8 mouse cellular contexts compared by ENCODE assay signal in the genomic region with DNA sequence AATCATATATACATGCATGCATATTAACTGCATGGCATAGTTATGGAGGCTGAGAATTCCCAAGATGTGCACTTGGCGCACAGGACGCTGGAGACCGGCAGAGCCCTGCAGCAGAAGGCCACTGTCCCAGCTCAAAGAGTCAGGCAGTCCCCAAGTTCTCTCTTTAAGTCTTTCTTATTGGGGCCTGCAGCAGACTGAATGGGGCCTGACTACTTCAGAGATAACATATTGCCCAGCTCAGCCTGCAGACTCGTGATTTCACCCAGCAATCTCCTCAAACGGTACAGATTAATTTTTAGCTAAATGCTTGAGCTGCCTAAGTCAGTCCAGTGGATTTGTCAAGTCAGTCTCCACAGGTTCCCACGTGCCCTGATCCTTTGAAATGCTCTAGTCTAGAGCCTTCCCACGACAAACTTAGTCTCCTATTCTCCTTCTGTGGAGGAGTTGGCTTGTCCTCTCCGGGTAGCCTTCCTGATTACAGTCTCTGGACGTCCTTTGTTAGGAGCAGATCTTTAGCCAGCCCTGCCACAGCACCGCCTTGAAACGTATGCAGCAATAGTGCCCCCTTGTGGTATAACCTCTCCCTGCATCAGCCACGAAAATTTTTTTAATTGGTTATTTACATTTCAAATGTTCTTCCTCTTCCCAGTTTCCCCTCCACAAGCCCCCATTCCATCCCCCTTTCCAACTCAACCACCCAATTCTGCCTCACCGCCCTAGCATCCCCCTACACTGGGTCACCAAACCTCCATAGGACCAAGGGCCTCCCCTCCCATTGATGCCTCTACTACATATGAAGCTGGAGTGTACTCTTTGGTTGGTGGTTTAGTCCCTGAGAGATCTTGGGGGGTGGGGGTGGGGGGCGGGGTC. TPM values are rescaled to one million over a fixed set of nuclear protein-coding genes. Genes with fewer than 3 reads are reported as not detected.
DNase-seq lines count a peak whose midpoint lies in the region; ATAC-seq and TF ChIP-seq lines count a peak whose summit lies in the region.

No protein-coding gene starts in this region.

- peak overlapping the region; percentile 25; the same call in 1 of the 2 replicates for H3K9ac ChIP-seq in heart, embryonic 14.5 days (ENCODE audit: low read length)
- H3K9ac ChIP-seq in kidney, postnatal 0 days (ENCODE audit: low read depth, low read length) = no peak overlapping the region
- H3K9ac ChIP-seq in liver, adult 2 months (ENCODE audit: low read depth, low read length) = peak overlapping the region; percentile 60; the same call in 1 of the 2 replicates
- no peak overlapping the region for H3K9ac ChIP-seq in stomach, embryonic 15.5 days

- DNase-seq in brain, adult 2 months (ENCODE audit: low read depth, low spot score) = peak; percentile 90
- peak; percentile 94 for DNase-seq in kidney, postnatal 0 days (ENCODE audit: low spot score)
- DNase-seq in liver, adult 2 months (ENCODE audit: extremely low read depth, low read depth, low spot score) = peak; percentile 76
- peak; percentile 56 to 69 for DNase-seq in natural killer cell, adult 2 months (ENCODE audit: low spot score in 2 of 2)

- H3K79me2 ChIP-seq in liver, adult 2 months (ENCODE audit: control insufficient read depth, insufficient read depth, low read length) = no peaks in the 10 kb centered on the region

- ATAC-seq in CD4-positive, CD25-positive, alpha-beta regulatory T cell, adult 4 months = peak; percentile 87
- ATAC-seq in erythroblast, adult 5-6 weeks (replicated peaks; ENCODE audit: low FRiP score, poor library complexity, severe bottlenecking) = 0 out of 2 replicates have a peak, but pooled peaks have one; percentile 64
- ATAC-seq in heart, embryonic 14.5 days (ENCODE audit: insufficient number of reproducible peaks, insufficient read depth, low FRiP score, low read depth) = peak; percentile 82
- peak; percentile 84 for ATAC-seq in kidney, postnatal 0 days (replicated peaks; ENCODE audit: low FRiP score, low read depth)
- peak; percentile 87 for ATAC-seq in stomach, embryonic 15.5 days (ENCODE audit: insufficient read depth, low FRiP score, low read depth)

- 0 out of 2 replicates have a peak overlapping the region, but pooled peaks have one; percentile 19 for H3K4me2 ChIP-seq in heart, embryonic 14.5 days (ENCODE audit: low read length)
- H3K4me2 ChIP-seq in kidney, postnatal 0 days (ENCODE audit: low read length) = no peak overlapping the region
- H3K4me2 ChIP-seq in stomach, embryonic 15.5 days = no peak overlapping the region

- TF ChIP-seq POLR2A in liver, adult 2 months (IDR thresholded peaks at IDR 0.05; ENCODE audit: extremely low read depth, insufficient read depth, low read length) = no peak

- H3K27ac ChIP-seq in heart, embryonic 14.5 days (replicated peaks in 1 of 2; ENCODE audit: control insufficient read depth in 1 of 2, insufficient read depth in 1 of 2, low read depth in 2 of 2, low read length in 2 of 2) = peak overlapping the region; percentile 72 to 79
- H3K27ac ChIP-seq in kidney, postnatal 0 days = peak overlapping the region; percentile 47
- H3K27ac ChIP-seq in liver, adult 2 months (replicated peaks; ENCODE audit: insufficient read depth, low read depth, low read length) = no peak overlapping the region
- H3K27ac ChIP-seq in stomach, embryonic 15.5 days = peak overlapping the region; percentile 68

- peaks cover 29% of the 10 kb centered on the region for H3K36me3 ChIP-seq in heart, embryonic 14.5 days (ENCODE audit: control insufficient read depth, insufficient read depth, low read length)
- H3K36me3 ChIP-seq in kidney, postnatal 0 days (ENCODE audit: insufficient read depth, low read length) = no peaks in the 10 kb centered on the region
- H3K36me3 ChIP-seq in liver, adult 2 months (ENCODE audit: control insufficient read depth, insufficient read depth, low read length) = no peaks in the 10 kb centered on the region
- peaks cover 5% of the 10 kb centered on the region for H3K36me3 ChIP-seq in stomach, embryonic 15.5 days

- H3K4me1 ChIP-seq in heart, embryonic 14.5 days (ENCODE audit: control insufficient read depth in 2 of 2, insufficient read depth in 2 of 2, low read length in 2 of 2) = peaks cover 3 to 23% of the 10 kb centered on the region in 2 experiments
- no peaks in the 10 kb centered on the region for H3K4me1 ChIP-seq in kidney, postnatal 0 days (replicated peaks; ENCODE audit: insufficient read depth, low read length)
- peaks cover 3% of the 10 kb centered on the region for H3K4me1 ChIP-seq in liver, adult 2 months (ENCODE audit: control insufficient read depth, insufficient read depth, low read length)
- peaks cover 16% of the 10 kb centered on the region; the same call in 1 of the 2 replicates for H3K4me1 ChIP-seq in stomach, embryonic 15.5 days

- no peak overlapping the region for H3K4me3 ChIP-seq in heart, embryonic 14.5 days (ENCODE audit: control insufficient read depth in 1 of 2, insufficient read depth in 1 of 2, low read depth in 1 of 2, low read length in 2 of 2)
- H3K4me3 ChIP-seq in kidney, postnatal 0 days (replicated peaks; ENCODE audit: low read depth, low read length) = no peak overlapping the region
- peak overlapping the region; percentile 10; the same call in 1 of the 2 replicates for H3K4me3 ChIP-seq in liver, adult 2 months (ENCODE audit: insufficient read depth, low read depth, low read length)
- H3K4me3 ChIP-seq in stomach, embryonic 15.5 days (replicated peaks) = no peak overlapping the region

- 8% methylated on average over 14 of the region's 14 CpGs for WGBS in heart, embryonic 14.5 days
- 24% methylated on average over 14 of the region's 14 CpGs for WGBS in kidney, postnatal 0 days
- WGBS in liver, adult 2 months = 23% methylated on average over 14 of the region's 14 CpGs
- WGBS in stomach, embryonic 15.5 days = 17% methylated on average over 14 of the region's 14 CpGs

- TF ChIP-seq CTCF in kidney, postnatal 0 days (IDR thresholded peaks at IDR 0.05; ENCODE audit: low read depth) = peak; percentile 93
- peak; percentile 77 for TF ChIP-seq CTCF in liver, adult 2 months (IDR thresholded peaks at IDR 0.05; ENCODE audit: low read depth, low read length)

- no peaks in the 10 kb centered on the region for H3K27me3 ChIP-seq in heart, embryonic 14.5 days (ENCODE audit: control insufficient read depth, insufficient read depth, low read length)
- no peaks in the 10 kb centered on the region for H3K27me3 ChIP-seq in kidney, postnatal 0 days (ENCODE audit: insufficient read depth, low read length)
- H3K27me3 ChIP-seq in liver, adult 2 months (ENCODE audit: control insufficient read depth, insufficient read depth, low read length) = no peaks in the 10 kb centered on the region
- H3K27me3 ChIP-seq in stomach, embryonic 15.5 days (replicated peaks) = no peaks in the 10 kb centered on the region

- H3K9me3 ChIP-seq in heart, embryonic 14.5 days (ENCODE audit: control insufficient read depth, low read length) = no peaks in the 10 kb centered on the region; the same call in 1 of the 2 replicates
- no peaks in the 10 kb centered on the region for H3K9me3 ChIP-seq in kidney, postnatal 0 days (replicated peaks; ENCODE audit: low read length)
- no peaks in the 10 kb centered on the region for H3K9me3 ChIP-seq in stomach, embryonic 15.5 days

RNA-seq across cellular contexts. Expression of a gene that starts 40.9 kb away (rescaled TPM):
- polyA plus RNA-seq in CD4-positive, CD25-positive, alpha-beta regulatory T cell, adult 4 months (2017; shearing (Covaris generic)) = 10 to 100 TPM; 45.2 to 46.1 TPM
- total RNA-seq in erythroblast, adult 5-6 weeks (2015; ENCODE audit: low replicate concordance) = 0.96 and 3.3 TPM in 2 replicates
- 4.9 TPM in 2 replicates for total RNA-seq in erythroblast, adult 5-6 weeks (2017; ENCODE audit: low replicate concordance)
- 196 and 201 TPM in 2 replicates for polyA plus RNA-seq in heart, embryonic 14.5 days (2014; fragmentation: Nextera tagmentation; extraction: Ambion mirVana)
- polyA plus RNA-seq in kidney, postnatal 0 days (2015; fragmentation: Nextera tagmentation; extraction: Ambion mirVana) = 16.1 and 16.7 TPM in 2 replicates
- total RNA-seq in liver, adult 2 months (2014; rRNA removed) = 22.3 and 26.6 TPM in 2 replicates
- polyA plus RNA-seq in liver, adult 2 months (2012; rRNA removed) = 8.0 and 8.7 TPM in 2 replicates
- polyA plus RNA-seq in stomach, embryonic 15.5 days (2015; fragmentation: Nextera tagmentation; extraction: Ambion mirVana) = 35.1 and 36.1 TPM in 2 replicates

RNA-seq across cellular contexts. Expression of a gene that starts 57.6 kb away (rescaled TPM):
- under 1 TPM in 1 of 2 experiments, not detected in 1; 0.62 TPM for polyA plus RNA-seq in CD4-positive, CD25-positive, alpha-beta regulatory T cell, adult 4 months (2017; shearing (Covaris generic))
- total RNA-seq in erythroblast, adult 5-6 weeks (2015; ENCODE audit: low replicate concordance) = not detected in 2 replicates
- total RNA-seq in erythroblast, adult 5-6 weeks (2017; ENCODE audit: low replicate concordance) = not detected in 2 replicates
- 0.65 and 0.70 TPM in 2 replicates for polyA plus RNA-seq in heart, embryonic 14.5 days (2014; fragmentation: Nextera tagmentation; extraction: Ambion mirVana)
- polyA plus RNA-seq in kidney, postnatal 0 days (2015; fragmentation: Nextera tagmentation; extraction: Ambion mirVana) = 0.20 and 0.75 TPM in 2 replicates
- 0.18 TPM in 1 of 2 replicates, not detected in the other for total RNA-seq in liver, adult 2 months (2014; rRNA removed)
- 0.35 and 0.55 TPM in 2 replicates for polyA plus RNA-seq in liver, adult 2 months (2012; rRNA removed)
- 0.82 and 1.2 TPM in 2 replicates for polyA plus RNA-seq in stomach, embryonic 15.5 days (2015; fragmentation: Nextera tagmentation; extraction: Ambion mirVana)

Comparison
In these comparisons a context has a peak if more than half of its experiments do, and no peak if none do; other contexts are left out.
1. H3K9ac ChIP-seq: peak in heart, embryonic 14.5 days (single experiment) and liver, adult 2 months (single experiment); none in kidney, postnatal 0 days (single experiment) and stomach, embryonic 15.5 days (single experiment).
2. Peak in every context shown above with its lines, with median percentiles within 50 percentile points of each other: ATAC-seq and DNase-seq.